In genomic region chr5:113290149-113290548, GRCm38 (mm10) we compare ENCODE assay signal across 21 mouse cellular contexts. TPM values are rescaled to one million over a fixed set of nuclear protein-coding genes. Genes with fewer than 3 reads are reported as not detected.
A peak's percentile ranks its signal among the peaks of the same experiment; 100 is the strongest.
DNase-seq lines count a peak whose midpoint lies in the region; ATAC-seq and TF ChIP-seq lines count a peak whose summit lies in the region.
"Had no signal": no experiment of that assay in that cellular context is flagged by ENCODE, and none has a peak within 500 bp of the region (broad histone marks: within the 10 kb centered on the region; RNA-seq: fewer than 3 reads in every experiment).

No protein-coding gene starts in this region.

- H3K4me1 ChIP-seq in lung, embryonic 14.5 days (ENCODE audit: insufficient read depth), result no peaks in the 10 kb centered on the region
- peaks cover 6% of the 10 kb centered on the region for H3K4me1 ChIP-seq in limb, embryonic 10.5 days

- peak; percentile 58 for DNase-seq in cerebellum, adult 9-10 months
- DNase-seq in cerebellum, postnatal 14 days, result no peak
- DNase-seq in lung, embryonic 14.5 days, result no peak
- no peak for DNase-seq in lung, postnatal 14 days
- DNase-seq in limb, embryonic 10.5 days (ENCODE audit: low spot score), result peak; percentile 64
- no peak for DNase-seq in kidney, adult 11 months
- DNase-seq in adrenal gland, adult 2 months, result no peak
- DNase-seq: adrenal gland, postnatal 14 days; gastrocnemius, postnatal 36 days; heart, adult 11 months; heart, postnatal 10 days; heart, postnatal 4 days had no signal

- H3K27ac ChIP-seq in lung, embryonic 14.5 days (ENCODE audit: low read depth), result no peak overlapping the region
- no peak overlapping the region for H3K27ac ChIP-seq in limb, embryonic 10.5 days
- H3K27ac ChIP-seq: embryonic facial prominence, embryonic 15.5 days; forebrain, embryonic 10.5 days; hindbrain, embryonic 12.5 days had no signal

- 30% methylated on average over 14 of the region's 14 CpGs for WGBS in lung, embryonic 14.5 days
- WGBS in limb, embryonic 10.5 days, result 37% methylated on average over 14 of the region's 14 CpGs

- H3K9me3 ChIP-seq in lung, embryonic 14.5 days (ENCODE audit: low read depth, low read length), result no peaks in the 10 kb centered on the region
- no peaks in the 10 kb centered on the region for H3K9me3 ChIP-seq in limb, embryonic 10.5 days (replicated peaks)
- H3K9me3 ChIP-seq: embryonic facial prominence, embryonic 15.5 days; forebrain, embryonic 10.5 days; hindbrain, embryonic 12.5 days had no signal

- H3K4me2 ChIP-seq in lung, embryonic 14.5 days, result no peak overlapping the region
- H3K4me2 ChIP-seq: embryonic facial prominence, embryonic 15.5 days; hindbrain, embryonic 12.5 days had no signal

- no peak for ATAC-seq in lung, embryonic 14.5 days (ENCODE audit: insufficient read depth)
- ATAC-seq: forebrain, embryonic 14.5 days; hindbrain, embryonic 16.5 days; inflammation-experienced regulatory T-cells, adult 6 months; intestine, postnatal 0 days had no signal

- H3K36me3 ChIP-seq in lung, embryonic 14.5 days (ENCODE audit: insufficient read depth), result no peaks in the 10 kb centered on the region
- no peaks in the 10 kb centered on the region for H3K36me3 ChIP-seq in limb, embryonic 10.5 days
- H3K36me3 ChIP-seq: embryonic facial prominence, embryonic 15.5 days; forebrain, embryonic 10.5 days had no signal

- no peak overlapping the region for H3K4me3 ChIP-seq in lung, embryonic 14.5 days (ENCODE audit: low read depth, low read length)
- no peak overlapping the region for H3K4me3 ChIP-seq in limb, embryonic 10.5 days
- H3K4me3 ChIP-seq: embryonic facial prominence, embryonic 15.5 days; erythroblast, embryonic 14.5 days; forebrain, embryonic 10.5 days; hindbrain, embryonic 12.5 days had no signal

- TF ChIP-seq CTCF in lung, embryonic 14.5 days (IDR thresholded peaks at IDR 0.05; ENCODE audit: low read depth), result peak; percentile 9; the same call in 1 of the 2 replicates

- H3K9ac ChIP-seq in lung, embryonic 14.5 days, result no peak overlapping the region
- H3K9ac ChIP-seq: embryonic facial prominence, embryonic 15.5 days; hindbrain, embryonic 12.5 days had no signal

- H3K27me3 ChIP-seq in lung, embryonic 14.5 days (ENCODE audit: insufficient read depth, low read length), result peaks cover 19% of the 10 kb centered on the region
- peaks cover 59% of the 10 kb centered on the region for H3K27me3 ChIP-seq in limb, embryonic 10.5 days (ENCODE audit: low read depth, poor library complexity, severe bottlenecking)

RNA-seq across cellular contexts. Expression of gene Sgsm1, which starts 20.4 kb away (rescaled TPM):
- polyA plus RNA-seq in lung, embryonic 14.5 days (2014; fragmentation: Nextera tagmentation; extraction: Ambion mirVana), result 3.8 and 5.2 TPM in 2 replicates
- polyA plus RNA-seq in limb, embryonic 10.5 days (2016; fragmentation: Nextera tagmentation; extraction: Ambion mirVana), result 13.4 and 15.1 TPM in 2 replicates
- 10 to 100 TPM in 1 of 2 experiments, 1 to 10 TPM in 1; 8.4 to 12.7 TPM for total RNA-seq in adrenal gland, adult 2 months (2021)
- 4.3 and 5.5 TPM in 2 replicates for polyA plus RNA-seq in adrenal gland, adult 2 months (2012; rRNA removed)
- total RNA-seq: MEL had no signal
- polyA plus RNA-seq: erythroblast, embryonic 14.5 days; inflammation-experienced regulatory T-cells, adult 6 months had no signal

Comparison
In these comparisons a context has a peak if more than half of its experiments do, and no peak if none do; other contexts are left out.
1. DNase-seq: peak in cerebellum, adult 9-10 months (single experiment) and limb, embryonic 10.5 days (single experiment); none in cerebellum, postnatal 14 days (0 of 2), lung, embryonic 14.5 days (single experiment), lung, postnatal 14 days (single experiment), kidney, adult 11 months (single experiment) and adrenal gland, adult 2 months (single experiment).